Mouse (Mus musculus): Measurements from ENCODE around the gene Sgpp1.
"Not testable (repeated sequence)": the region's sequence is repeated elsewhere in the genome, so short reads cannot be mapped to it uniquely, and the experiment has no call there.

Sgpp1 gene

GRCm38 (mm10) chr12:75689003-75689402 lies 46.5 kb downstream of the Sgpp1 start:
- no peak for DNase-seq (ENCODE audit: low spot score)

GRCm38 (mm10) chr12:75687314-75687713 lies 48.2 kb downstream of the Sgpp1 start:
- DNase-seq (ENCODE audit: low spot score): no peak

DNA sequence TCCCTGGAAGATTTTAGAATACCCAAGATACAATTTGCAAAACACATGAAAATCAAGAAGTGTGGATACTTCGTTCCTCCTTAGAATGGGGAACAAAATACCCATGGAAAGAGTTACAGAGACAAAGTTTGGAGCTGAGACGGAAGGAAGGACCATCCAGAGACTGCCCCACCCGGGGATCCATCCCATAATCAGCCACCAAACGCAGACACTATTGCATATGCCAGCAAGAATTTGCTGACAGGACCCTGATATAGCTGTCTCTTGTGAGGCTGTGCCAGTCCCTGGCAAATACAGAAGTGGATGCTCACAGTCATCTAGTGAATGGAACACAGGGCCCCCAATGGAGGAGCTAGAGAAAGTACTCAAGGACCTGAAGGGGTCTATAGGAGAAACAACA lies 51.5 kb downstream of the Sgpp1 start:
- DNase-seq (ENCODE audit: low spot score): not testable (repeated sequence)

GRCm38 (mm10) chr12:75683598-75683997 lies 51.9 kb downstream of the Sgpp1 start:
- DNase-seq (ENCODE audit: low spot score): no peak

DNA sequence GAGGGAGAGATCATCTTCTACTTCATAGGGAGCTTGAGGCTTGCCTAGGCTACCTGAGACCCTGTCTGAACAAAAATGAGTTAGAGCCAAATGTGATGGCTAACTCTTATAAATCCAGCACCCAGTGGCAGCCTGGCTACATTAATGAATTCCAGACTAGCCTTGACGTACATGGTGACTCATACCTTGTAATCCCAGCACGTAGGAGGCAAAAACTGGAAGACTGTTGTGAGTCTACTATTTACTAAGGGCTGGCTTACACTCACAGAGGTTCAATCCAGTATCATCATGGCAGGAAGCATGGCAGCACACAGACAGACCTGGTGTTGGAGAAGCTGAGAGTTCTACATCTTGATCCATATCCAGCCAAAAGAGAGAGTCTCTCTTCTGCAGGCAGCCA lies 52.7 kb downstream of the Sgpp1 start:
- no peak for DNase-seq (ENCODE audit: low spot score)

- no peak for DNase-seq (ENCODE audit: low spot score)
These were observed 54.4 kb downstream of the Sgpp1 start for GRCm38 (mm10) chr12:75681101-75681500.

DNA sequence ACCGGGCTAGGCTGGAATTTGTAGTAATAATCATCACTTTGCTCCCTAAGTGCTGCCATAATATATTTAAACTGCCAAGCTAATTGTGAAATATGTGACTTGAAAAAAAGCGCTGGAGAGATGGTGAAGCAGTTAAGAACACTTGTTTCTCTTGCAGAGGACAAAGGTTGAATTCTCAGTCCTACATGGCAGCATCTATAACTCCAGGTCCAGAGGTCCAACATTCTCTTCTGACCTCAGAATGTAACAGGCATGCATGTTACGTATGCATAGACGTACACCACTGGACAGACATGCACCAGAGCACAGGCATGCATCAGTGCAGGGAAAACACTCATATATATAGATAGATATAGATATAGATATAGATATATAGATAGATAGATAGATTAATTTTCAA lies 57.1 kb downstream of the Sgpp1 start:
- DNase-seq (ENCODE audit: low spot score): no peak

- DNase-seq (ENCODE audit: low spot score): no peak
These were observed 62.9 kb downstream of the Sgpp1 start for GRCm38 (mm10) chr12:75672630-75673029.

DNA sequence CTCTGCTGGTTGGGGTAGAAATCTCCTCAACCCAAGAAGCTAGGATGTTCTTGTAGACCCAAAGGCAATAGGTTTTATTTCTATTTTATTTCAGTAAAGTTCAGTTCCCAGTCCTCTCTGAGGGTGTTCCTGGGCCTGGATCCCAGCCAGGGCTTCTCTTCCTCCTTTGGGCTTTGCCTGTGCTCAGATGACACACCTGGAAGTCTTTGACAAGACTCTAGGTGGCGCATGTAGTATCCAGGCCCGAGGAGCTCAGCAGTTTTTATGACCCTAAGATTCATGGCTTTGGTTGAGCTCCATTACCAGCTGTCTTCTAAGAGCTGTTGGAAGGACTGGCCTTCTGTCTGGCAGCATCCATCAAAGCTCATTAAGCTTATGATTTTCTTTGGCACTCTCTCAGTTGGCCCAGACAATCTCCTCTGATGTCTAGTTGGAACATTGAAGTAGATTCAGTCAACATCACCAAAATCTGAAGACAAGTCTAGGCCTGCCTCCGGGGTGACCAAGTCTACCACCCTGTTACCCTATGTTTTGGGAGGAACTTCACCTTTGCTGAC lies 63.7 kb downstream of the Sgpp1 start:
- DNase-seq (ENCODE audit: low spot score): no peak

DNA sequence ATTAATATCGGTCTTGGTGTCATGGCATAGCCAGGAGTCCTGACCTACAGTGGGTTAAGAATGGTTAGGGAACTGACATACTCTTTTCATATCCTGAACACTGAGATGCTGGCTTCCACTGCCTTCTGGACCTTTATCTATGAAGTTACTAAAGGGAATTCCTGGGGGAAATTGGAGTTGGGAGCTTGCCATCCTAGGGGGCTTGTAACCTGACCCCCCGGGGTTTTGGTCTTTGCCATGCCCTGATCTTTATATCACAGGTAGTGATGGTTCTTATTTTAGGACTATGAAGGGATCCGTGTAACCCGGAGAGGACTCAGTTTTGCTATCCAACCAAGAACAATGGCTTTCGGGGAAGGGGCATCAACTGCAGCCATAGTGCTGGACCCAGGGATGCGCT lies 64.9 kb downstream of the Sgpp1 start:
- no peak for DNase-seq (ENCODE audit: low spot score)

DNA sequence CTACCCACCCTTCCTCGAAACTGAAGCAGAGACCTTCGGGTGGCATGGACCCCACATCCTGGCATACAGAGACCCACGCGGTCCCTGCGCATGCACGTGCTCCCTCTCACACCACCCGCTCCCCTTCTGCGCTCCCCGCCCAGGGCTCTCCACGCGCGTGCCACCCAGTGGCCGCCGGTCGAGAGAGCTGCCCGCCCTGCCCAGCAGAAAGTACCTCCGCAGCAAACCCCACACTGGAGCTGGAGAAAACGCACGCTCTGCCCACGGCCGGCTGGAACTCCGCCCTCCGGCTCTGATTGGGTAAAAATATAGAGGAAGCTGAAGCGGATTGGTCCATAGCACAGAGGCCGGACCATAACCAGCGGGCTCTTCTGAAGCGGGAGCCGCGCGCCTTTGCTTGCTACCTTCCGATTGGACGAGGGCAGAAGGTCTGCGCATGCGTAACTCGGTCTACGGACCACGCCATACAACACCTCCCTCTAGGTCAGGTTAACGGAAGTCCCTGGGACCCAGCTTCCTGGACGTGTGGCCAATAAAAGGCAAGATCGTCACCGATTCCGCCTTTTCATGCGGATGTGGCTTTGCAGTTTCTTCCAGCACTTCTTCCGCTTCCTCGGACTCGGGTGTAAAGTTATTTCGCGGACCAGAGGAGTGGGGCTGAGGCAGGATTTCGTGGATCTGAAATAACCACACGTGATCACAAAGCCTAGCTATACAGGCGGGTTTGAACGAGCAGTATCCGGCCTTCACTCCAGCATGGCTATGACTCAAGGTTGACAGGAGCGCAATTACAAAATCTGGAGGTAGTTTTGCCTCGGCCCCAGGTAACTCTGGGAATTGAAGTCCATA lies 66.0 kb downstream of the Sgpp1 start, which contains the start of gene Wdr89:
TSS of gene Wdr89 (minus strand) at position 280 of the 849 bp plus-strand sequence.
- DNase-seq (ENCODE audit: low spot score): peak; percentile 100

DNA sequence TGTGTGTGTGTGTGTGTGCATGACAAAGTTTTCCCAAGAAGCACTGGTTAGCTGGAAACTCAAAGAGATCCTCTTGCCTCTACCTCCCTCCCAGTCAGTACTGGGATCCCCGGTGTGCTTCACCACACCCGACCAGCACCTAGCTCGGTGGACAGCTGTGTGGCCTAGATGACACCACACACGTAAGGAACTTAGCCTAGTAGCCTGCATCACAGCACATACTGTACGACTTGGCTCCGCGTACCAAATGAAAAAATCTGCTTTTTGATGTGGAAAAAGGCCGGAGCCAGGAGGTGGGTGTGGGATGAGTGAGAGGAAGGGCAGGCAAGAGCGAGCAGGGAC lies 66.6 kb downstream of the Sgpp1 start:
- DNase-seq (ENCODE audit: low spot score): no peak

DNA sequence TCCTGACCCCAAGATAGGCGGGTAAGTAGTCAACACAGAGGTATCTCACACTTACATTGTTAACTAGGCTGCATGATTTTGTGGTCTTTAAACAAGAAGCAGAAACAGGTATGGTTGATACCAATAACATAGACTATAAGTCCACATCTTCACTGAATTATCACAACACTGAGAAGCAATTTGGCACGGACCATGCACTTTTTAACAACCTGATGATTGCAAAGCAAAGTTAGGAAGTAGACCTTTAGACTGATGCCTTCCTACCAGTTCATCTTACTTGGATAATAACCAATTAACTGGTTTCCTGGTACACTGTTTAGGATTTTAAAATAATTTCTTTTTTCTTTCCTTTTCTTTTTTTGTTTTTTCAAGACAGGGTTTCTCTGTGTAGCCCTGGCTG lies 67.3 kb downstream of the Sgpp1 start:
- DNase-seq (ENCODE audit: low spot score): no peak

DNA sequence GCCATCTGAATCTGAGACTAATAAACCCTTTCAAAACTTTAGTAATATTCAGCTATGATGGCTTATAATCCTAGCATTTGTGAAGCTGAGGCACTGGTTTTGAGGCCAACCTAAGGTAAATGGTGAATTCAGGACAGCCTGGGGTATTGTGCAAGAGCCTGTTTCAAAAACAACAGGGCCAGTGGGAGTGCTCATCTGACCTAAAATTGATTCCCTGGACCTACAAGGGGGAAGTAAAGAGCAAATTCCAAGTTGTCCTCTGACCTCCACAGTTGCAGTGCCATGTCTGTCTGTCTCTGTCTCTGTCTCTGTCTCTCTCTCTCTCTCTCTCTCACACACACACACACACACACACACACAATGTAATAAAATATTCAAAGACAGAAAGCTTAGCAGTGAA lies 68.6 kb downstream of the Sgpp1 start:
- DNase-seq (ENCODE audit: low spot score): no peak

GRCm38 (mm10) chr12:75664516-75664810 lies 71.1 kb downstream of the Sgpp1 start:
- DNase-seq (ENCODE audit: low spot score): no peak

Measured in T-cell, adult 2 months (primary cell).